Mouse (Mus musculus): ENCODE data around the gene Egr2. TPM values are rescaled to one million over a fixed set of nuclear protein-coding genes. Genes with fewer than 3 reads are reported as not detected.

Egr2 gene
- polyA plus RNA-seq, 1 experiment = 12.8 TPM

DNA sequence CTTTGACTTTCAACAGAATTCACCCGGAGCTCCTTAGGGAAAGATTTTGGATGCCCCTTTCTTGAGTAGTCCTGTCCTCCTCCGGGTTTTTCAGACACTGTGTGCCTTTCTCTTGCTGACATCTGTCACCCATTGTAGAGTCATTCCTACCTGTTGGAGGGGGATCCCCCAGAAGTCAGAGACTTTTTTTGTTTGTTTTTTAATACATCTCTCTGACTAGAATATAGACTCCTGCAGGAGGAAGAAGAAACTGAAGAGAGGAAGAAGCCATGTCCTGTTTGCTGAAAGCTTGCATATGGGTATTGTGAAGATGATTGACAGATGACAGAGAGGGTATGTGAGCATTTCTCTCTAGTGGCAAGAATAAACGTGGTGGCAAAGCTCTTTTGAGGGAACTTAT is 30.0 kb upstream of the Egr2 start:
- Histone ChIP-seq H3K4me1 (ENCODE audit: control insufficient read depth, insufficient read depth, low read length) (no peaks in the 10 kb centered on the region), H3K4me3 (replicated peaks; ENCODE audit: extremely low read depth, low read depth, low read length) (no peak overlapping the region)
- DNase-seq = no peak
- 54% methylated on average over 3 of the region's 3 CpGs for WGBS
- TF ChIP-seq POLR2A (IDR thresholded peaks at IDR 0.05; ENCODE audit: borderline replicate concordance, extremely low read depth, low read depth, low read length) = no peak
- no peak for TF ChIP-seq CTCF (IDR thresholded peaks at IDR 0.05; ENCODE audit: insufficient read depth, low read length)

DNA sequence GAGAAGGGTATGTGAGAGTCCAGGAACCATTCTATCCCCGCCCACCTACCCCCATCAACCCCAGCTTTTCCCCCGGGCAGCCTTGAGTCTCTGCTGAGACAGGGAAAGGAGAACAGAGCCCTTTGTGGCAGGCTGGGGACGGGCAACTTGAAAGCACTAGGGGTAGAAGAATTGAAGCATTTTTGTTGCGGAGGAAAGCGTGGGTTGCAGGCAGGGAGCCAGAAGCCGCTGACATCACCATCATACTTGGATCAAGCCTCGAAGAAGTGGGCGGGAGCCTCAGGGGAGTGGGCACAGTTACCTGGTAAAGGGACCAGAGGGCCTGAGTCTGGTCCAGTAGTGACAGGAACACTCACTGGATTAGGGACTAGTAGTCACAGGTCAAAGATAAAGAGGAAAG is 23.1 kb upstream of the Egr2 start:
- DNase-seq = no peak
- WGBS = 68% methylated on average over 8 of the region's 8 CpGs
- H3K4me1 ChIP-seq (ENCODE audit: control insufficient read depth, insufficient read depth, low read length) = no peaks in the 10 kb centered on the region
- TF ChIP-seq CTCF (IDR thresholded peaks at IDR 0.05; ENCODE audit: insufficient read depth, low read length) = no peak
- TF ChIP-seq POLR2A (IDR thresholded peaks at IDR 0.05; ENCODE audit: borderline replicate concordance, extremely low read depth, low read depth, low read length) = no peak
- H3K4me3 ChIP-seq (replicated peaks; ENCODE audit: extremely low read depth, low read depth, low read length) = no peak overlapping the region

DNA sequence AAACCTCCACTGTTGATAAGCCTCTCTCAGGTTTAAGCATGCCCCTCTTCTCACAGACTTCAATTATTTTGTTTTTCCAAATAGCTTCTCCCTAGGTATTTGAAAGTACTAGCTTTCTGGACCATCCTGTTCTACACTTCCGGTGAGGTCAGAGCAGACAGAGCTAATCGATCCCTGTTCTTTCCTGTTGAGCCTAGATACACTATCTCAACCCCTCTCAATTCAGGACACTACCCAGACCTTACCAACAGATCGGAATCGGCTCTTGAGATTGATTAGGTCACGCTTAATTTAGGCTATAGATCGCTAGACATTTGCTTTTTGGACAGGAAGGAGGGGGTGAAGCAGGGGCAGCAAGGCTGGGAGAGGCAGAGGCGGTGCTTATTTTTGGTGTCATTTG is 22.4 kb upstream of the Egr2 start:
- DNase-seq = no peak
- H3K4me1 ChIP-seq (ENCODE audit: control insufficient read depth, insufficient read depth, low read length) = no peaks in the 10 kb centered on the region
- H3K4me3 ChIP-seq (replicated peaks; ENCODE audit: extremely low read depth, low read depth, low read length) = no peak overlapping the region
- WGBS = 57% methylated on average over 7 of the region's 7 CpGs
- TF ChIP-seq CTCF (IDR thresholded peaks at IDR 0.05; ENCODE audit: insufficient read depth, low read length) (no peak), POLR2A (IDR thresholded peaks at IDR 0.05; ENCODE audit: borderline replicate concordance, extremely low read depth, low read depth, low read length) (no peak)

DNA sequence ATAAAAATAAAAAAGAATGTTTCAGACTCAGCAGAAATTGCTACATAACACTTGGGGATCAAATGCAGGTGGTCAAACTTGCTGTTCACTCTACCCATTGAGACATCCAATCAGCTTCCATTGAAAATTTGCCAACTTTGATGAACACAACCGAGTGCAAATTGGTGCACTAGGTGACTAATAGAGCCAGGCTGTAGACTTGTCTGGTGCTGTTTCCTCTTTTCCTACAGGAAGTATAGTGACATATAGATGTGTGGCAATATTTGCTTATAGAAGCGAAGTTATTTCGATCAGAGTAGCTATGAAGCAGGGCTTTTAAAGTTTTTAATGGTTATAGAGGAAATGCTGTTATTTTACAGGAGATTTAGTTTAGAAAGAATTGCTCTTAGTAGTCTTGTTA is 16.5 kb upstream of the Egr2 start:
- WGBS = 79% methylated on average over 3 of the region's 3 CpGs
- no peak overlapping the region for H3K4me3 ChIP-seq (replicated peaks; ENCODE audit: extremely low read depth, low read depth, low read length)
- DNase-seq = no peak
- no peaks in the 10 kb centered on the region for H3K4me1 ChIP-seq (ENCODE audit: control insufficient read depth, insufficient read depth, low read length)
- TF ChIP-seq POLR2A (IDR thresholded peaks at IDR 0.05; ENCODE audit: borderline replicate concordance, extremely low read depth, low read depth, low read length) = no peak
- TF ChIP-seq CTCF (IDR thresholded peaks at IDR 0.05; ENCODE audit: insufficient read depth, low read length) = no peak

DNA sequence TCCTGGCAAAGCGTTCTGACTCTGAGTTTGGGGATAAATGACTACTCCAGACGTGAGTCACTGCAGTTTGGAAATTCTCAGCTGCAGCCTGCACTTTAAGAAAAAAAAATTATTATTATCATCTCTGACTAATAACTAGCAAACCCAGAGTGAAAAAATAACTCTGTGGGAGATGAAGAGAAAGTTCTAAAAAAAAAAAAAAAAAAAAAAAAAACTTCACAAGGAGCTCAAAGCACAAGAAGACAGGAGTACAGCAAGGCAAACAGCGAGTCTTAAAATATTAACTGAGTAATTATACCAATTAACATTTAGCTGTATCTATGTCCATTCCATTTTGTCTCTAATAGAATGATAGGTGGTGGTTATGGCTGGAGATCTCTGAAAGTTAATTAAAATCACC is 11.1 kb upstream of the Egr2 start:
- H3K4me1 ChIP-seq (ENCODE audit: control insufficient read depth, insufficient read depth, low read length) = no peaks in the 10 kb centered on the region
- WGBS = 67% methylated on average over 3 of the region's 3 CpGs

DNA sequence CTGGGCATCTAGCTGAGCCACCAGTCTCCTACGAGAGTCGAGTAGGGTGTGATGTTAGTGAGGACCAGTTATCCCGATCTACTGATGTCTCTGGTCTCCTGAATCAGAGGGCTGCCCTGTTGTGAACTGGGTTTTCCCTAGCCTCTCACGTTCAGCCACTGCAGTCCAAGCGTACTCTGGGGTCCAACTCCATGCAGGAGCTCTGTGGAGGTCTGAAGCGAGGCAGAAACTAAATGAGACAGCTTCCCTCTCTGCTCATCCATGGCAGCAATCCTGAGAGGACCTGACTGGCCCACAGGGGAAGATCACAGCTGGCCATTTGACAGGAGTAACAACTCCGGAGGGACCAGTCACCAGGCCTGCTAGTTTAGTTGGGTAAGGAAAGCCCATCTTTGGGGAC is 10.6 kb upstream of the Egr2 start:
- TF ChIP-seq CTCF (IDR thresholded peaks at IDR 0.05; ENCODE audit: insufficient read depth, low read length) (no peak), POLR2A (IDR thresholded peaks at IDR 0.05; ENCODE audit: borderline replicate concordance, extremely low read depth, low read depth, low read length) (no peak)
- no peak overlapping the region for H3K4me3 ChIP-seq (replicated peaks; ENCODE audit: extremely low read depth, low read depth, low read length)
- no peak for DNase-seq
- WGBS = 81% methylated on average over 7 of the region's 7 CpGs
- no peaks in the 10 kb centered on the region for H3K4me1 ChIP-seq (ENCODE audit: control insufficient read depth, insufficient read depth, low read length)

More for the DNA sequence above, 11.1 kb upstream of the Egr2 start:
- no peak for DNase-seq
- TF ChIP-seq CTCF (IDR thresholded peaks at IDR 0.05; ENCODE audit: insufficient read depth, low read length) (no peak), POLR2A (IDR thresholded peaks at IDR 0.05; ENCODE audit: borderline replicate concordance, extremely low read depth, low read depth, low read length) (no peak)
- H3K4me3 ChIP-seq (replicated peaks; ENCODE audit: extremely low read depth, low read depth, low read length) = no peak overlapping the region

DNA sequence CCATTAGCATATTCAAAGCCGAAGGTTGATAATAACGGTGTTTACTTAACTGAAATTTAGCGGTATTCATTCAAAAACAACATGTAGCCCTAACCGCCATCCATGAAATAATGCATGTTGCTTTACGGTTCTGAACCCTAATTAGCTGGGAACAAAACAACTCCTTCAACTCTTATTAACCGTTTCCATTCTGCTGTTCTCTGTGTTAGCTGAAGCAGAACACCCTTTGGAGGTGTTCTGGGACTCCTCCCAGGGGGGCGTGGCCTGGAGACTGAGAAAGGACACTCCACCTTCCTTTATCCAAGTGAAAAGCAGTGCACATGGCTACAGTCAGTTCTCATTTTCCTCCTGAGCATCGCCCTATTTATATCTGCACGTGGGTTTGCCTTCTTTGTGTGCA is 8.8 kb upstream of the Egr2 start:
- DNase-seq = no peak
- H3K4me3 ChIP-seq (replicated peaks; ENCODE audit: extremely low read depth, low read depth, low read length) = no peak overlapping the region
- no peak for TF ChIP-seq POLR2A (IDR thresholded peaks at IDR 0.05; ENCODE audit: borderline replicate concordance, extremely low read depth, low read depth, low read length)
- no peak for TF ChIP-seq CTCF (IDR thresholded peaks at IDR 0.05; ENCODE audit: insufficient read depth, low read length)
- WGBS = 81% methylated on average over 9 of the region's 9 CpGs
- no peaks in the 10 kb centered on the region for H3K4me1 ChIP-seq (ENCODE audit: control insufficient read depth, insufficient read depth, low read length)

DNA sequence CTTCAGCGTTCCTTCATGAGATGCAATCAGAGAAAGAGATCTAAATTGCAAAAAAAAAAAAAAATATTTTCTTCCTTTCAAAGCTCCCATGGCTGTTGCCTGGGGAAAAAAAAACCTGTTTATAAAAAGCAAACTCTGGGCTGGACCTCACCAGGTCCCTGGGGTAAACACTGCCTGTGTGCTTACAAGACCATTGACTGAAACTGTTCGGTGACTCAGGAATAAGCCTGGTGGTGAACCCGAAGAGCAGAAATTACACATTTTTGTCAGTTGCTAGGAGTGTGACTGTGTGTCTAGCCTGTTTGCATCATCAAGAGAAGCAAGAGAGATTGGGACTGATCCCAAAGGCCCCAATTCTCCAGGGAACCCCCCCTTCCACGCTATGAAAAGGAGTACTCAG is 5.5 kb upstream of the Egr2 start:
- no peaks in the 10 kb centered on the region for H3K4me1 ChIP-seq (ENCODE audit: control insufficient read depth, insufficient read depth, low read length)
- DNase-seq = no peak
- TF ChIP-seq POLR2A (IDR thresholded peaks at IDR 0.05; ENCODE audit: borderline replicate concordance, extremely low read depth, low read depth, low read length) = no peak
- no peak for TF ChIP-seq CTCF (IDR thresholded peaks at IDR 0.05; ENCODE audit: insufficient read depth, low read length)
- WGBS = 70% methylated on average over 4 of the region's 4 CpGs
- no peak overlapping the region for H3K4me3 ChIP-seq (replicated peaks; ENCODE audit: extremely low read depth, low read depth, low read length)

DNA sequence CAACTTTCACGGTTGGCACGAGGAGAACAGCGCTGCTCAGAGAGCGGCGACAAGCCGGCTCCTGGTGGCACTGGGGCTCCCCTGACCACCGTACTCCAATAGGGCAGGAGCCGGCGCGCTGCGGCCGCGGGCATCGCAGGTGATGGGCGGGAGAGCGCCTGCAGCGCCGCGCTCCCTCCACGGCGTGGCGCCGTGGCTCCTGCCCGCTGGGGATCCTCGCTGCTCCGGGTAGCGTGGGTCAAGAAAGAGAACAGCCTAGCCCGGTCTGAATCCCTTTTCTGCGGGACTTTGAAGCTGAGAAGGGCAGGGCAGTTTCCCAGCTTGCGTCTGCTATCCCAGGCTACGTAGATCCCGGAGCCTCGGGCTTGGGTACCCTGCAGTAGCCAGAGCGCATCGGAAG is 697 bp downstream of the Egr2 start:
- TF ChIP-seq CTCF (IDR thresholded peaks at IDR 0.05; ENCODE audit: insufficient read depth, low read length) (peak; percentile 63), POLR2A (IDR thresholded peaks at IDR 0.05; ENCODE audit: borderline replicate concordance, extremely low read depth, low read depth, low read length) (no peak)
- WGBS = 1% methylated on average over 35 of the region's 35 CpGs
- peak overlapping the region; percentile 50 for H3K4me3 ChIP-seq (replicated peaks; ENCODE audit: extremely low read depth, low read depth, low read length)
- peak; percentile 74 for DNase-seq
- H3K4me1 ChIP-seq (ENCODE audit: control insufficient read depth, insufficient read depth, low read length) = peaks cover 14% of the 10 kb centered on the region; the same call in 1 of the 2 replicates

DNA sequence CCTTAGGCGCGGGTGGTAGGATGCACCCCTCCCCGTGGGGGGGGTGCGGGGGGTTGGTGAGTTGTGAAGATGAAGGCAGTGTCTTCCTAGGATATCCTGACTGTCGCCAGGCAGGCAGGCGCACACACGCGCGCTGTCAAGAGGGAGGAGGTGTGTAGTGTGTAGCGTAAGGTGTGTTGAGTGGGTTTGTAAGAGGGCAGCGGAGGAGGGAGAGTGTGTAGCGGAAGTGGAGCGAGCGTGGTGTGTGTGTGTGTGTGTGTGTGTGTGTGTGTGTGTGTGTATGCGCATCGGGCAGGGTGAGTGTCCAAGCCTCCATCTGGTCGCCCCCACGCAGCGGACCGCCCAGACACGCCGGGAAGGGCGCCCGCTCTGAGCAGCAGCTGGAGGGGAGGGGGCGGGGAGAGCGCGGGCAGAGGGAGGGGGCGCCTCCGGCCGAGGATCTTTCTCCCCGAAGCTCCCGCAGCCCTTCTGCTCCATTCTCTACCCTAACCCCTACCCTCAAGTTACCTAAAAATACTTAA is 1.4 kb downstream of the Egr2 start:
- under 1% methylated on average over 27 of the region's 32 CpGs for WGBS
- no peak for TF ChIP-seq CTCF (IDR thresholded peaks at IDR 0.05; ENCODE audit: insufficient read depth, low read length)
- TF ChIP-seq POLR2A (IDR thresholded peaks at IDR 0.05; ENCODE audit: borderline replicate concordance, extremely low read depth, low read depth, low read length) = no peak
- Histone ChIP-seq H3K4me1 (ENCODE audit: control insufficient read depth, insufficient read depth, low read length) (peaks cover 14% of the 10 kb centered on the region; the same call in 1 of the 2 replicates), H3K4me3 (replicated peaks; ENCODE audit: extremely low read depth, low read depth, low read length) (peak overlapping the region; percentile 71)
- peak; percentile 41 for DNase-seq

All from lung, adult 2 months (tissue).